Mouse (Mus musculus): ENCODE data around the gene Khdrbs1.

- TF ChIP-seq CTCF (IDR thresholded peaks at IDR 0.05; ENCODE audit: extremely low read depth, insufficient read depth, insufficient read length, insufficient replicate concordance), result no peak
- no peak for TF ChIP-seq POLR2A (IDR thresholded peaks at IDR 0.05; ENCODE audit: low read depth, low read length)
Observed at GRCm38 (mm10) chr4:129654770-129655169, 87.3 kb downstream of the Khdrbs1 start.

Data from spleen, adult 2 months (tissue).